Mouse (Mus musculus): ENCODE measurements around the gene Spred2. TPM values are rescaled to one million over a fixed set of nuclear protein-coding genes. Genes with fewer than 3 reads are reported as not detected.

Spred2 gene
- polyA plus RNA-seq, 1 experiment from 2014 or later: 6.7 TPM

DNA sequence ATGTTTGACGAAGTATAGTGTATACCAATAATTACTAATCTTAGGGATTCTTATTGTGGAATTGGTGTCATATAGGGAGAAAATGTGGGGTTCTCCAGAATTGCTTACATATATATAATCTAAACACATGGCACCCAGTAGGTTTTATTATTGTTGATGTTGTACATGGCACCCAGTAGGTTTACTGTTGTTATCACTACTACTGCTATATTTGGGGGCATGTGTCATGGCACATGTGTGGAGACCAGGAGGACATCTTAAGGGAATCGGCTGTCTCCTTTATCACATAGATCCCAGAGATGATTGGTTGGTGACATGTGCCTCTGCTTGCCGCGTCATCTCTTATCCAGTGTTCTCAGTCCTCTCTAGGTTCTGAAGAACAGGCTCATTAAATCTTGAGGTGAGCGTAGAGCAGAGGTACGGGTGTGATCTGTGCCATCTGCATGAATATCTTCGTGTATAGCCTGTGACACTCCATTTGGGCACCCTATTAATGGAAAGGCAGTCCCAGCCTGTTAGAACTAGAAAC, 70.2 kb downstream of the Spred2 start:
- Histone ChIP-seq H3K4me1 (peaks cover 57% of the 10 kb centered on the region), H3K9me3 (no peaks in the 10 kb centered on the region), H3K27me3 (ENCODE audit: insufficient read depth, poor library complexity, severe bottlenecking) (no peaks in the 10 kb centered on the region), H3K27ac (no peak overlapping the region), H3K36me3 (0 out of 2 replicates have a peak, but pooled peaks cover 7% of the 10 kb centered on the region), H3K4me3 (no peak overlapping the region)
- 83% methylated on average over 7 of the region's 7 CpGs for WGBS
- no peak for DNase-seq (ENCODE audit: low spot score)

DNA sequence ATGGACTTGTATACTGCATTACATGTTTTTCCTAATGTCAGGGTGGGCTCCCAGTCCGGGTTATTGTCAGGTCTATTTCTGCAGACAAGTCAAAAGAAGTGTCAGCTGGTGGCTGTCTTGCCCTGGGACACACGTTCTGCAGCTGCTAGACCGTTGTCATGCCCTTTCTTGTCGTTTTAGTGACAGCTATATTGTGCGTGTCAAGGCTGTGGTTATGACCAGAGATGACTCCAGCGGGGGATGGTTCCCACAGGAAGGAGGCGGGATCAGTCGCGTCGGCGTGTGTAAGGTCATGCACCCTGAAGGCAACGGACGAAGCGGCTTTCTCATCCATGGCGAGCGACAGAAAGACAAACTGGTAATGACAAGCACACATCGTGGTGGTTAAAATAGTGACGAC, 73.8 kb downstream of the Spred2 start:
- no peak overlapping the region for H3K27ac ChIP-seq
- DNase-seq (ENCODE audit: low spot score): no peak
- H3K4me3 ChIP-seq: no peak overlapping the region
- peaks cover 31% of the 10 kb centered on the region for H3K4me1 ChIP-seq
- H3K36me3 ChIP-seq: peaks cover 21% of the 10 kb centered on the region; the same call in 1 of the 2 replicates
- no peaks in the 10 kb centered on the region for H3K9me3 ChIP-seq
- H3K27me3 ChIP-seq (ENCODE audit: insufficient read depth, poor library complexity, severe bottlenecking): no peaks in the 10 kb centered on the region
- 72% methylated on average over 18 of the region's 18 CpGs for WGBS

DNA sequence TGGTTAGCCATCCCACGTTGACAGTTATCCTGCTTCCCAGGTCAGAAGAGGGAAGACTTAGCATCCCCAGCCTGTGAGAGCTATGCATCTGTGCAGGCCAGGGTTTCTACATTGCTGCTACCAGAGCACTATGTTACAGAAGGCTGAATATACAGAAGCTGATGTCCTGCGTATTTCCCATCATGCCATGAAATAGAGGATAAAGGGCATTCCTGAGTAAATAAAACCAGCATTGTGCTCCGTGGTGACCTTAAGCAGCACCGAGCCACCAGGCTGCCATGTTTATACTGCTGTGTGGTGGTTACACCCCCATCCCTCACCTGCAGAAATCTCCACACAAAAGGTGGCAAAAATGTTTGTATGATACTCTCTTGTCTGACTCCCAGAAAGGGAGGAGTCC, 78.7 kb downstream of the Spred2 start:
- DNase-seq (ENCODE audit: low spot score): no peak
- 86% methylated on average over 4 of the region's 4 CpGs for WGBS
- Histone ChIP-seq H3K4me1 (peaks cover 15% of the 10 kb centered on the region), H3K4me3 (no peak overlapping the region), H3K27me3 (ENCODE audit: insufficient read depth, poor library complexity, severe bottlenecking) (no peaks in the 10 kb centered on the region), H3K27ac (no peak overlapping the region), H3K36me3 (peaks cover 49% of the 10 kb centered on the region), H3K9me3 (no peaks in the 10 kb centered on the region)

DNA sequence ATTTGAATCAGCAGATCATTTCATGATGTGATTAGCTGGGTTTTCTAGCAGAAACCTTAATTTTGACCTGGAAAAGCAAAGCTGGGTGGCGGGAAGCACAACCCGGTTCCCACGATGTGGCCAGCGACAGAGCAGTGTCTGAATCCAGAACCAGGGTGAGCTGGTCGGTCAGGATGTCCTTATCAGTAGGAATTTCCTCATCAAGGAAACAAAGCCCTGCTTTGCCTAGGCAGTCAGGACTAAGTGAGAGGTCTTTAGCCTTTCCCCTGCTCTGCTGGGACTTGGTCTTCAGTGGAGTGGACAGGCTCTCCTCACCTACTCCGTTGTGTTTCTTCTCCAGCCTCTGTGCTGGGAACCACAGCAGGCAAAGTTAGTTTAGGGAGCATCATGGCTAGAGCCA, 83.5 kb downstream of the Spred2 start:
- no peaks in the 10 kb centered on the region for H3K9me3 ChIP-seq
- peaks cover 9% of the 10 kb centered on the region; the same call in 1 of the 2 replicates for H3K4me1 ChIP-seq
- peak overlapping the region; percentile 72 for H3K27ac ChIP-seq
- H3K4me3 ChIP-seq: no peak overlapping the region
- no peaks in the 10 kb centered on the region for H3K27me3 ChIP-seq (ENCODE audit: insufficient read depth, poor library complexity, severe bottlenecking)
- H3K36me3 ChIP-seq: peaks cover 64% of the 10 kb centered on the region
- WGBS: 41% methylated on average over 6 of the region's 6 CpGs
- DNase-seq (ENCODE audit: low spot score): no peak

DNA sequence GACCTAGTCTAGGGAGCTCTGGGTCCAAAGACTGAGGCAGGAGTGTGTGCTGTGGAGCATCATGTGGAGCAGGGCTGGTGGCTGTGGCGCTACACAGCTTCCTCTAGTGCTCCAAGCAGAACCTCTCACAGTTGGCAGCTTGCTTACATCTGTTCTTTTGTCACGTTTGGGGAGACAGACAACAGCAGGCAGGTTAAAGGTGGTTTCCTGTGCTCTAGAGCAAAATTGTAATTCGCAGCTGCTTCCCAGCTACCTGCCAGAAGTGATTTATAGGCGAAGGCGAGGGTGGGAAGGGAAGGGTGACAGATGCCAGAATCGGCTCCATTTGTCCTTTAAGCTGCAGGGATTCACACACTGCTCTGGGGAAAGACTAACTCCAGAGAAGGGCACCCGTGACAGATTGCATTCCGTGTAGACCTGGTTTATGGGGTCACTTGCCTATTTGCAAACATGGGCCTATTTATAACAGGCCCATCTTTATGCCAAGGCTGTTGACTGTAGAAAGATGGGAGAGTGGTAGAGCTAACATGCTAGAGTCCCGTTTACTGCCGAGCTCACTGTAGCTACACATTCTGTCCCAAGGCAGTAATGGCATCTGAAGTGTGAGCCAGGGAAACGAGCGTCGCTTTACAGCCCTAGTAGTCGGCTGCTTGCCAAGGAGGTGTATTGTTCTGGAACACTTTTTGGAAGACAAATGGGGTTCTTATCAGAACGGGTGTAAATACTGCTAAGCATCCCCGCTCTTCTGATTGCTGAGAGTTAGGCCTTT, 87.2 kb downstream of the Spred2 start:
- Histone ChIP-seq H3K4me1 (peaks cover 9% of the 10 kb centered on the region; the same call in 1 of the 2 replicates), H3K36me3 (peaks cover 83% of the 10 kb centered on the region), H3K27me3 (ENCODE audit: insufficient read depth, poor library complexity, severe bottlenecking) (no peaks in the 10 kb centered on the region), H3K9me3 (no peaks in the 10 kb centered on the region), H3K4me3 (no peak overlapping the region), H3K27ac (no peak overlapping the region)
- 75% methylated on average over 16 of the region's 16 CpGs for WGBS
- no peak for DNase-seq (ENCODE audit: low spot score)

DNA sequence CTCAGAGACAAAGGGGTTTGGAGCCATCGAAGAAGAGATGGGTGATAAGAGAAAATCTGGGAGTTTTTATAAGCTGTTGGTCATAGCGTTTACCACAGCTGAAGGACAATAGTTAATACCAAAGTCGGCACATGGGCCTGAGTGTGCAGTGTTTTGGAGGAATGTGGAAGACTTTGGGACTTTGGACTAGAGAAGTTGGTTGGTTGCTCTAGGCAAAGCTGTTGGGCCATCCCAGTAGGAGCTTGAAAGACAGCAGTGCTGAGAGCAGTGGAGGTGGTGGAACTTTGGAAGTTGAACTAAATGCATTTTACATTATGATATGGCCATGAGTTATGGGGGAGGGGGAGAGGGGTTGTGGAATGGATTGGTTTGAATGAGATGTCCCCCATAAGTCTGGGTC, 89.2 kb downstream of the Spred2 start:
- Histone ChIP-seq H3K36me3 (peaks cover 84% of the 10 kb centered on the region), H3K27ac (no peak overlapping the region), H3K9me3 (0 out of 2 replicates have a peak, but pooled peaks cover 3% of the 10 kb centered on the region), H3K4me1 (no peaks in the 10 kb centered on the region), H3K4me3 (no peak overlapping the region), H3K27me3 (ENCODE audit: insufficient read depth, poor library complexity, severe bottlenecking) (no peaks in the 10 kb centered on the region)
- no peak for DNase-seq (ENCODE audit: low spot score)
- 86% methylated on average over 3 of the region's 3 CpGs for WGBS

DNA sequence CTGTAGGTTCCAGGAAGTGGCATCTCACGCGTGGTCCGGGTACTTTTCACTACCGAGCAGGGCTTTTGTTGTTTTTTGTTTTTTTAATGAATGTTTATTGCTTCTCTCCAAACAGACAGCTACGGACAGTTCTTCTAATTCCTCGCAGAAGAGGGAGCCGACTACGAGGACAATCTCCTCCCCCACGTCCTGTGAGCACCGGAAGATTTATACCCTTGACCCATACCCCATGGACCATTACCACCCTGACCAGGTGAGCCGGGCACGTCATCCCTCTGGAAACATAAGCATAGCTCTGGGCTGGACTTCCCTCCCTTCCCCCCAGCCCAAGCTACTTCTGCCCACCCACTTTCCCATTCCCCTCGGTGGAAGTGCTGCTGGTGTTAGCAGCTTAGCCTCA, 93.8 kb downstream of the Spred2 start:
- no peak overlapping the region for H3K4me3 ChIP-seq
- no peaks in the 10 kb centered on the region for H3K27me3 ChIP-seq (ENCODE audit: insufficient read depth, poor library complexity, severe bottlenecking)
- no peaks in the 10 kb centered on the region for H3K4me1 ChIP-seq
- no peak for DNase-seq (ENCODE audit: low spot score)
- no peak overlapping the region for H3K27ac ChIP-seq
- peaks cover 31% of the 10 kb centered on the region for H3K9me3 ChIP-seq
- WGBS: 93% methylated on average over 13 of the region's 13 CpGs
- H3K36me3 ChIP-seq: peaks cover 94% of the 10 kb centered on the region

DNA sequence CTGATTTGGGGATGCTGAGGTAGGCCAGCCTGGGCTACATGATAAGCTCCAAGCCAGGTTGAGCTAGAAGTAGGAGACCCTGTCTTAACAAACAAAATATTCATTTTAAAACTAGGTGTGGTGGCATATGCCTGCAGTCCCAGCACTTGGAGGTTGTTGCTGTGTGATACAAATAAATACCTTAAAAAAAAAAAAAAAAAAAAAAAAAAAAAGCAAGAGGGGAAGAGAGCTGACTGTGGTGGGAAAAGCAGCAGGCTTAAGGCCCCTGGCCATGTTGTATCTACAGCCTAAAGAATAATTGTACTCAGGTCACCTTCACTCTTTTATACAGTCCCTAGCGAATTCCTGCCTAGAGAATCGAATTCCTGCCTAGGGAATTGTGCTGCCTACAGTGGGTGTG, 94.7 kb downstream of the Spred2 start:
- WGBS: 92% methylated on average over 2 of the region's 2 CpGs
- H3K36me3 ChIP-seq: peaks cover 90% of the 10 kb centered on the region
- H3K4me1 ChIP-seq: no peaks in the 10 kb centered on the region
- H3K27ac ChIP-seq: no peak overlapping the region
- DNase-seq (ENCODE audit: low spot score): no peak
- H3K27me3 ChIP-seq (ENCODE audit: insufficient read depth, poor library complexity, severe bottlenecking): no peaks in the 10 kb centered on the region
- H3K9me3 ChIP-seq: peaks cover 31% of the 10 kb centered on the region
- no peak overlapping the region for H3K4me3 ChIP-seq

DNA sequence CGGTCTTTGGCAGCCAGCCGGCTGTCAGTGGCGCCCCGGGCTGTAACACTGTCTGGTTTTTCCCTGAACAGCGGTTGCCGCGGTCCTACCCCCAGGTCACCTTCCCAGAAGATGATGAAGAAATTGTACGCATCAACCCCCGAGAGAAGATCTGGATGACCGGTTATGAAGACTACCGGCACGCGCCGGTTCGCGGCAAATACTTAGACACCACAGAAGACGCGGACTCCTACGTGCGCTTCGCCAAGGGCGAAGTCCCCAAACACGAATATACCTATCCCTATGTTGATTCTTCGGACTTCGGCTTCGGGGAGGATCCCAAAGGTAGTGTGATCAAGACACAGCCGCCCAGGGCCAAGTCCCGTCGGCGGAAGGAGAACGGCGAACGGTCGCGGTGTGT, 96.5 kb downstream of the Spred2 start:
- Histone ChIP-seq H3K4me1 (peaks cover under 1% of the 10 kb centered on the region; the same call in 1 of the 2 replicates), H3K9me3 (peaks cover 31% of the 10 kb centered on the region), H3K4me3 (no peak overlapping the region), H3K36me3 (peaks cover 82% of the 10 kb centered on the region), H3K27me3 (ENCODE audit: insufficient read depth, poor library complexity, severe bottlenecking) (no peaks in the 10 kb centered on the region), H3K27ac (no peak overlapping the region)
- DNase-seq (ENCODE audit: low spot score): no peak
- WGBS: 98% methylated on average over 35 of the region's 35 CpGs

DNA sequence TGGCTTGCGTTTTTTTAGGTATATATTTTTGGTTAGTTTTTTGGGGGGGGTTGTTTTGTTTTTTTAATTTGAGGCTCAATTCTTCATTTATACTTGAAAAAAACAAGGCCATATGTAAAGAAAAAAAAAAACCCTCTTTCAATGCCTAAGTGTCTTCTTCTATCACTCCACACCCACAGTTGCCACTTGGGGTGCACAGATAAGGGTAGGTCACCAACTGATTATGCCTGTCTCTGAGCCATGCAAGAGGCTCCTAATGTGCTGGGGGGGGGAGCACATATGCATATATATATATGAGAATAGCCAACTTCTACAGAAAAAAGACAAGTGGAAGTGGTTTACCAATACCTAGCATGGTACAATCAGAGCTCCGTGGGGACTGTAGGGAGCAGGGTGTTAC, 98.3 kb downstream of the Spred2 start:
- peaks cover 31% of the 10 kb centered on the region for H3K9me3 ChIP-seq
- peaks cover 71% of the 10 kb centered on the region for H3K36me3 ChIP-seq
- no peak overlapping the region for H3K27ac ChIP-seq
- no peaks in the 10 kb centered on the region for H3K27me3 ChIP-seq (ENCODE audit: insufficient read depth, poor library complexity, severe bottlenecking)
- 84% methylated on average over 2 of the region's 2 CpGs for WGBS
- no peak overlapping the region for H3K4me3 ChIP-seq
- no peak for DNase-seq (ENCODE audit: low spot score)
- peaks cover 5% of the 10 kb centered on the region; the same call in 1 of the 2 replicates for H3K4me1 ChIP-seq

DNA sequence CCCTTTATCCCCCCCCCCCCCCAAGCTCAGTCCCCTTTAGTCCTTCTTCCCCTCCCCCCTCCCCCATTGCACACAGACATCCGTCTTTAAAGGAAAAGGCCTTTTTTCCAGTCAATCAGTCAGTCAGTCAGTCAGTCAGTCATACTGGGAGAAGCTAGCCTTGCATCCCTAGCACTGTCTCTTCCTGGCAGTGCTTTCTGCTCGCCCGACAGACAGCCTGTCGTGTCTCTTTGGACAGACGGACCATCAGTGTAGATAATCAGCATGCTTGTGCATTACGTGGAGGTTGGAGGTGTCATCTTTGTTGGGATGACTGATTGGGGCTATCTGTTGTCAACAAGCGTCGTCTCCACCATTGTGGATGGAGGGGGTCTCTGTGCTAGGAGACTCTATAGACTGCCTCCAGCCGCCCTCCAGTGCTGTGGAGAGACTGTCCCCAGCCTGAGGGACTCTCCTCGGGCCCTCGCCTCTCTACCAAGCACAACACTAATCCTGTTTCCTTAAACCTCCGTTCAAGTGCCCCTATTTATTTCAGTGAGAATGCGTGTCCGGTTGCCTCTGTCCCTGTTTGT, 98.8 kb downstream of the Spred2 start:
- DNase-seq (ENCODE audit: low spot score): no peak
- Histone ChIP-seq H3K4me3 (no peak overlapping the region), H3K27me3 (ENCODE audit: insufficient read depth, poor library complexity, severe bottlenecking) (no peaks in the 10 kb centered on the region), H3K27ac (no peak overlapping the region), H3K9me3 (peaks cover 31% of the 10 kb centered on the region), H3K36me3 (peaks cover 66% of the 10 kb centered on the region), H3K4me1 (peaks cover 5% of the 10 kb centered on the region; the same call in 1 of the 2 replicates)
- 86% methylated on average over 14 of the region's 14 CpGs for WGBS

DNA sequence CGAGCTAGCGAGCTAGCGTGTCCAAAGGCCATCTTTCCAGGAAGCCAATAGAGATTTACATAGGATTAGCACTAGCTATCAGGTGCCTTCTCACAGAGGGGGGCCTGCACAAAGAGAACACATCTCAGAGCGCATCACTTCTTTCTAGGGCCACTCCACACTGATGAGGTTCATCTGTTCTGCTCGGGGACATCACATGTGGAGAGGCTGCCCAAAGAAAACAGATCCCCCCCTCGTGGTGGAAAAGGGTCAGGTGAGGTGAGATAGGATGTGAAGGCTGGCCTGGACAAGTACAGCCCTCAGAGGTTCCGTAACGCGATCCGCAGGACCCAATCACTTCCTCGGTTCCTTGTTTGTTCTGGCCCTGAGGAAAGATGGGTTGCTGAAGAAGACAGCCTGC, 101.7 kb downstream of the Spred2 start:
- Histone ChIP-seq H3K27me3 (ENCODE audit: insufficient read depth, poor library complexity, severe bottlenecking) (no peaks in the 10 kb centered on the region), H3K27ac (no peak overlapping the region), H3K4me1 (peaks cover 5% of the 10 kb centered on the region; the same call in 1 of the 2 replicates), H3K36me3 (peaks cover 37% of the 10 kb centered on the region), H3K4me3 (no peak overlapping the region), H3K9me3 (peaks cover 7% of the 10 kb centered on the region)
- 68% methylated on average over 11 of the region's 11 CpGs for WGBS
- DNase-seq (ENCODE audit: low spot score): no peak

DNA sequence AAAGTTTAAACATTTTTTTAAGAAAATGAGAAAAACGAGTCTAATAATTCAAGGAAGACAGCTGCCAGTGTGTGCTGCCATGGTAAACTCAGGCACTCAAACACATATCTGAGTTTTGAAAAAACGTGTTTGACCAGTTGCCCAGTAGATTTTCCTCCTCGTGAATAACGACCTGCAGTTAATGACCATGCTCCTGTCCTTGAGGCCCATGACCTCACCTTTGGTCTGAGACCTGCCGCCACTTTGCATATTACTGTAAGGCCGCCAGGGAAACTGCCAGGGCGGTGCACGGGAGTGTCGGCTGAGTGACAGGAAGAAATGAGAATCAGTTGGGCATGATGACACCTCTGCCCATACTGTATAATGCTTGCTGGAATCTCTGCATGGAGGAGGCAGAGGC, 103.5 kb downstream of the Spred2 start:
- no peaks in the 10 kb centered on the region for H3K27me3 ChIP-seq (ENCODE audit: insufficient read depth, poor library complexity, severe bottlenecking)
- H3K27ac ChIP-seq: no peak overlapping the region
- no peak for DNase-seq (ENCODE audit: low spot score)
- no peak overlapping the region for H3K4me3 ChIP-seq
- H3K4me1 ChIP-seq: peaks cover 5% of the 10 kb centered on the region; the same call in 1 of the 2 replicates
- WGBS: 77% methylated on average over 9 of the region's 9 CpGs
- no peaks in the 10 kb centered on the region for H3K9me3 ChIP-seq
- H3K36me3 ChIP-seq: peaks cover 22% of the 10 kb centered on the region

Measured in heart, embryonic 10.5 days (tissue).